Comparison of ENCODE assay signal across 1 mouse cellular context in genomic region chr3:105806519-105807249, GRCm38 (mm10).
TF ChIP-seq lines count a peak whose summit lies in the region.

No protein-coding gene starts in this region.

TF ChIP-seq in CH12.LX, 34 proteins besides CTCF, POLR2A, EP300 and RAD21 (continued from another document):
- peak; percentile 88 for TF ChIP-seq ETS1 (conservative IDR thresholded peaks at IDR 0.05; ENCODE audit: low read depth, low read length)
- TF ChIP-seq ZMIZ1 (IDR thresholded peaks at IDR 0.05; ENCODE audit: low read depth, low read length) = no peak
- TF ChIP-seq SMC3 (IDR thresholded peaks at IDR 0.05; ENCODE audit: low read depth, low read length) = peak; percentile 3; the same call in 1 of the 2 replicates
- TF ChIP-seq ELF1 (IDR thresholded peaks at IDR 0.05; ENCODE audit: low read depth, low read length) = no peak
- TF ChIP-seq MXI1 (IDR thresholded peaks at IDR 0.05; ENCODE audit: low read depth, low read length) = no peak
- TF ChIP-seq JUND (conservative IDR thresholded peaks at IDR 0.05; ENCODE audit: low read depth, low read length) = peak; percentile 71
- peak; percentile 56; the same call in 1 of the 2 replicates for TF ChIP-seq MEF2A (IDR thresholded peaks at IDR 0.05; ENCODE audit: borderline replicate concordance, low read depth, low read length)
- TF ChIP-seq IRF4 (IDR thresholded peaks at IDR 0.05; ENCODE audit: low read depth, low read length) = peak; percentile 81
- TF ChIP-seq ZKSCAN1 (IDR thresholded peaks at IDR 0.05; ENCODE audit: borderline replicate concordance, low read depth, low read length) = no peak
- TF ChIP-seq NELFE (IDR thresholded peaks at IDR 0.05; ENCODE audit: low read depth, low read length) = no peak
- TF ChIP-seq MAX (IDR thresholded peaks at IDR 0.05; ENCODE audit: low read length) = peak; percentile 68; the same call in 1 of the 2 replicates
- TF ChIP-seq ZNF384 (IDR thresholded peaks at IDR 0.05; ENCODE audit: low read depth, low read length) = no peak
- no peak for TF ChIP-seq CHD2 (IDR thresholded peaks at IDR 0.05; ENCODE audit: low read length)
- no peak for TF ChIP-seq UBTF (IDR thresholded peaks at IDR 0.05; ENCODE audit: low read depth, low read length)
- peak; percentile 81 for TF ChIP-seq TCF12 (IDR thresholded peaks at IDR 0.05; ENCODE audit: low read depth, low read length)
- TF ChIP-seq RCOR1 (conservative IDR thresholded peaks at IDR 0.05; ENCODE audit: low read depth, low read length) = 0 out of 2 replicates have a peak, but pooled peaks have one; percentile 67
